Mouse (Mus musculus) liver, embryonic 14.5 days (tissue): ENCODE results near the gene Shc1.
A peak's percentile ranks its signal among the peaks of the same experiment; 100 is the strongest.

Experiments used
- CTCF ChIP-seq: IDR thresholded peaks from 2 replicates; pipeline ENCODE4 v1.5.1; 2016; ENCODE audit warnings: antibody characterized with exemption, low read depth, control low read depth
- EP300 ChIP-seq: IDR thresholded peaks from 2 replicates; pipeline ENCODE4 v1.6.1; 2016; ENCODE audit warnings: antibody characterized with exemption, low read depth

GRCm38 (mm10) chr3:89425876-89426275 is 7.6 kb downstream of the Shc1 start:
- TF ChIP-seq EP300 = peak; percentile 83
- no peak for TF ChIP-seq CTCF
